Mouse (Mus musculus) olfactory bulb, adult 2 months (tissue): ENCODE data around the gene Mid1.
"Not testable (repeated sequence)": the region's sequence is repeated elsewhere in the genome, so short reads cannot be mapped to it uniquely, and the experiment has no call there.

ENCODE experiments used
- CTCF ChIP-seq: fragments of 200-500 bp; IDR thresholded peaks from 2 replicates; pipeline ENCODE4 v1.5.1; 2012; ENCODE audit warnings: low read depth, mild to moderate bottlenecking, low read length, moderate library complexity; ENCODE audit not compliant: insufficient read depth
- POLR2A ChIP-seq: fragments of 200-500 bp; IDR thresholded peaks from 2 replicates; pipeline ENCODE4 v1.6.1; 2012; ENCODE audit warnings: mild to moderate bottlenecking, low read depth, low read length, moderate library complexity; ENCODE audit not compliant: insufficient read depth

DNA sequence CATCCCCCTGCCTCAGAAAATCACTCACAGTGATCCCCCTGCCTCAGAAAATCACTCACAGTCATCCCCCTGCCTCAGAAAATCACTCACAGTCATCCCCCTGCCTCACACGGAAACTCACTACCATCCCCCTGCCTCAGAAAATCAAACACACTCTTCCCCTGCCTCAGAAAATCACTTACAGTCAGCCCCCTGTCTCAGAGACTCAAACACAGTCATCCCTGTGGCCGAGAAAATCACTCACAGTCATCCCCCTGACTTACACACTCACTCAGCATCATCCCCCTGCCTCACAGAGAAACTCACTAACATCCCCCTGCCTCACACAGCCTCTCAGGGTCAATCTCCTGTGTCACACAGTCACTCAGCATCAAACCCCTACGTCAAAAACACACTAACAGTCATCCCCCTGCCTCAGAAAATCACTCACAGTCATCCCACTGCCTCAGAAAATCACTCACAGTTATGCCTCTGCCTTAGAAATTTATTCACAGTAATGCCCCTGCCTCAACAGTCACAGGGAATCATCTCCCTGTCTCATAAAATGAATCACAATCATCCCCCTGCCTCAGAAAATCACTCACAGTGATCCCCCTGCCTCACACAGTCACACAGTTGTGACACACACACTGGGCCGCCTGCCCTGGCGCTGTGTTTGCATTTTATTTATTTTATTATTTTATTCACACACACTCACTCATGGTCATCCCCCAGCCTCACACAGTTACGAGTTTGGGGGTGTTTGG lies 315.8 kb downstream of the Mid1 start:
- TF ChIP-seq CTCF, POLR2A: not testable (repeated sequence)
